Mouse (Mus musculus): ENCODE measurements around the gene Gchfr.

DNA sequence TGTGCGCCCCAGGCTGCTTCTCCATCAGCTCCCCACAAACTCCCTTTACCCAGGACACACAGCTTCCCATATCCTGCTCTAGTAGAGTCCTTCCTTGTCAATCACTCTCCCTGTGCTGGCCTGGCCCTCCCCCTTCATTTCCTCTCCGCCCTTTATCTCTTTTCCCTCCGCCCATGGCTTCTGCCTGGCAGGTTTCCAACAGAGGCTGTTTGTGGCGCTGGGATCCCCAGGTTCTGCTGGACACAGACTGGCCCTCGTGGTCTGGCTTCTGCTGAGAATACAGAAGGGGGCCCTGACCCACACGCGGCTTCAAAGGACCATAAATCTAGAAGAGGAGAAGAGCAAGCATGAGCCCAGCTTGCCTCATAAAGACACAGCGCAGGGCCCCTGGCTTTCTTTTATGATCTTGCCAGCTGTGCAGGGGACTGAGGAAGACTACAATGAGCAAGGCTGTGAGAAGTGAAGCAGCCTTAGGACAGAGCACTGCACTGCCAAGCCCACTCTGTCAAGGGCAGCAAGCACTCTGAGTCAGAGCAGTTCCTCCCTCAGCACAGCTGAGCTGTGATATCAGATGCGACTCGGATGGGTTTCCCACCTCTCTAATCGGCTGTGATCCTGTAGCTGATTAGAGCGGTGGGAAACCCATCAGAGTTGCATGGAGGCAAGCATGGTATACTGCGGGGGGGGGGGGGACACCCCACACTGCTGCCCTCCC lies 5.4 kb downstream of the Gchfr start:
- TF ChIP-seq ZC3H11A (IDR thresholded peaks at IDR 0.05; ENCODE audit: low read depth, low read length) (no peak), MAX (IDR thresholded peaks at IDR 0.05; ENCODE audit: low read length) (no peak), MAZ (IDR thresholded peaks at IDR 0.05; ENCODE audit: low read depth, low read length) (no peak), CTCF (conservative IDR thresholded peaks at IDR 0.05 in 1 of 2, IDR thresholded peaks at IDR 0.05 in 1 of 2; ENCODE audit: low read depth in 2 of 2, low read length in 2 of 2) (no peak)
